Mouse (Mus musculus): Measurements from ENCODE around the gene Rasgef1b. TPM values are rescaled to one million over a fixed set of nuclear protein-coding genes. Genes with fewer than 3 reads are reported as not detected.

The Rasgef1b gene
- polyA plus RNA-seq, 1 experiment from 2014 or later, result 8.8 TPM

DNA sequence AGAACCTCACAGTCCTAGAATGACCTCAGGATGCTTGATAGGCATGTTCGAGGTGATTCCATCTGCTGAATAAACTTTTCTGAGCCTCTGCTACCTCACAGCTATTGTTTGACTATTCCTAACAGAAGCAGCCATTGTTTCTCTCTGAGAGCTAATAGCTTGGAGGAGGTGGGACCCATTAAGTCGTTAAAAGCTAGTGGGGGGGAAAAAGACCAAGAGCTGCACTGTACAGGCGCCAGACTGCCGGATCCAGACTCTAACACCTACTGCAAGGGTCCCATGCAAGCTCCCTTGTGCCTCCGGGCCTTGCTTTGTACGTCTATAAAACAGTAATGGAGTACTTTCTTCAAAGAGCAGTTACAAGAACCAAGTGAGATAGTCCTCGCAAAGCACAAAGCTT lies 176.2 kb downstream of the Rasgef1b start:
- Histone ChIP-seq H3K4me3 (ENCODE audit: low read length) (no peak overlapping the region), H3K9ac (ENCODE audit: low read depth, low read length) (no peak overlapping the region), H3K4me1 (ENCODE audit: control insufficient read depth, insufficient read depth, low read length) (no peaks in the 10 kb centered on the region), H3K27me3 (ENCODE audit: control insufficient read depth, insufficient read depth, low read length) (no peaks in the 10 kb centered on the region), H3K9me3 (ENCODE audit: control insufficient read depth, low read length) (no peaks in the 10 kb centered on the region), H3K27ac (ENCODE audit: low read depth, low read length) (no peak overlapping the region), H3K36me3 (ENCODE audit: control insufficient read depth, insufficient read depth, low read length) (no peaks in the 10 kb centered on the region), H3K4me2 (replicated peaks; ENCODE audit: low read depth, low read length) (no peak overlapping the region)
- no peak for ATAC-seq (ENCODE audit: low FRiP score, low TSS enrichment)
- 18% methylated on average over 7 of the region's 7 CpGs for WGBS

DNA sequence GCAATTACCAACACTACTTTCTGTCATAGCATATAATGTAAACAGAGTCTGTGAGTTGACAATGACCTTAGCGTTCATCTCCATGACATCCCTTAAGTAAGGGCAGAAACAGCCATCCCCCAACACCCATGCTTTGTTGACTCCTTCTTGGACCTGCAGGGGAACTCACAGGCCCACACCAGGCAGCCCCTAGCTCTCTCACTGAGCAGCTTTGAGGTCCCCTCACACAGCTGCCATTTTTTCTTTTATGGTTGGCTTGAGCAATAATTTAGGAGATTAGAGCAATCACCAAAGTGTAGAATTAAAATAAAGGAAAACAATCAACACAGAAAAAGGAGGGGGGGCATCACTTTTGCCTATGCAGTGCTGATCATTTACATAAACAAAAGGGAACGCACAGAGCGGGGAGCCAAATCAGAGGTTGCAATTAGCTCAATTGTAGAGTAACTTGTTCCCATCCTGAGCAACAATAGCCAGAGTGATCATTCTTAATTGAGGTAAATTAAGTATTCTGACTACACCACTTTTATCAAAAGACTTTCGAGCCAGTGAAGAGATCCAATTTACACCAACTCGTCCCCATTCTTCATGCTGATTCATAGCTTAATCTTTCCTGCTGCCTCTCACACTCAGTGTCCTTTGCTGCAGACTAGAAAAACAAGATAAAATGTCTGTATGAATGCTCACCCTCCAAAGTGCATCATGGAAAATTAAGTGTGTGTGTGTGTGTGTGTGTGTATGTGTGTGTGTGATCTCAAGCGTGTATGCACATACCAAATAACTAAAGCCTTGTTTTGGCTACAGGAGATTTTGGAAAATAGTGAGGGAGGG lies 184.0 kb downstream of the Rasgef1b start:
- Histone ChIP-seq H3K27ac (ENCODE audit: low read depth, low read length) (no peak overlapping the region), H3K36me3 (ENCODE audit: control insufficient read depth, insufficient read depth, low read length) (no peaks in the 10 kb centered on the region), H3K4me3 (ENCODE audit: low read length) (no peak overlapping the region), H3K4me1 (ENCODE audit: control insufficient read depth, insufficient read depth, low read length) (0 out of 2 replicates have a peak, but pooled peaks cover 2% of the 10 kb centered on the region), H3K27me3 (ENCODE audit: control insufficient read depth, insufficient read depth, low read length) (no peaks in the 10 kb centered on the region), H3K9ac (ENCODE audit: low read depth, low read length) (no peak overlapping the region), H3K4me2 (replicated peaks; ENCODE audit: low read depth, low read length) (no peak overlapping the region), H3K9me3 (ENCODE audit: control insufficient read depth, low read length) (no peaks in the 10 kb centered on the region)
- 73% methylated on average over 6 of the region's 6 CpGs for WGBS
- ATAC-seq (ENCODE audit: low FRiP score, low TSS enrichment), result no peak

DNA sequence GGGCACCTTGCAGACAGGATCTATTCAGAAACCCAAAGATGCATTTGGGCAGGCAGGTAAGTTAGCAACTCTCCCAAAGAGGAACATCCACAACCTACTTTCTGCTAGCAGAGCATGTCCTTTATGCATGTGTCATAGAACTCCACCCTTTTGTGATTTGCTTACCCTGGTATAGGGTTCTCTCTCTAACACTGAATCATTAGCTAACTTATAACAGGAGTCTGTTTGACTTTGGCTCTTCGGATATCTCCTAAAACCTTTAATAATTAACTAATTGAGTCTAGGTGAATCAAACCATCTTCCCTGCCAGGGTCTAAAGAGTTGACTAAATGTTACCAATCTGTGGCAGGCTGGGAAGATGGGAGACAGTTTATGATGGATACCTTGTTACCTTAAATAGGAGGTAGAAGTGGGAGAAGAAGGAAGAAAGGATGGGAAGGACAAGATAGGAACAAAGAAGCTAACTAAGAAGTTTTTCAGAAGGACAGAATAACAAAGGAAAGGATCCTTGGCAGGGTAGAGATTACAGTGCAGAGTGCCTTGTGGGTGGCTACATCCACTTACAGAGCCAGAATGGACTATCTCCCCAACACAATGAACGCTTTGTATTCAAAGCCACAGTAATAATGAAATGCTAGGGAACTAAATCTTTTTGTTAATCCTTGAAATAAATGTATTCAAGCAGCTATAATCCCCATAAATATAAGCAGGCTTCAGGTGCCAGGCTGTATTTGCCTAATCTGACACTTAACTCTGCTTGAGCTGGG lies 186.7 kb downstream of the Rasgef1b start:
- 86% methylated on average over 2 of the region's 2 CpGs for WGBS
- ATAC-seq (ENCODE audit: low FRiP score, low TSS enrichment), result no peak

DNA sequence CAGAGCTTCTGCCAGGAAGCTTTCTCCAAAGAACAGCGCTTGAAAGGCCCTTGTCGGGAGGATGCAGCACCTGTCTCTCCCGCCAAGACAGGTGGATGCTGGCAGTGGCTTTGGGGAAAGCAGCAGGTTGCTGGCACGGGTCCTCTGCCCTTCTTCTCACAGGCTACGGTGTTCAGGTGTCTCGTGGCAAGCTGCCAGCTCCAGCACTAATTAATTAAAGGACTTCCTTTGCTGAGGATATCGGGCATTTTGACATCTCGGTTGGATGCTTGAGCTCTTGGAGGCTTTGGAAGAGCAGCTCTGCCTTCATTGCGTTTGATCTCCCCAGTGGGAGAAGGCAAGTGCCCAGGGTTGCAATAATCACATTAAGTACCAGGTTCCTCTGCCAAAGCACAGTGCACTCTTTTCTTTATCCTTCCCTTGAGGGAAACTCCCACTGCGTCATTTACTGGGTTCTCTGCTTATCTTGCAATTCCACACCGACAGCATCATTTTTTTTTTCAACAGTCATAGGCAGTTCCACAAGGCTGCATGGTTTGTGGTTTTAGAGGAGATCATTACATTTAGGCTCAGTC lies 187.5 kb downstream of the Rasgef1b start:
- WGBS, result 44% methylated on average over 11 of the region's 11 CpGs
- no peak overlapping the region for H3K9ac ChIP-seq (ENCODE audit: low read depth, low read length)
- no peak overlapping the region for H3K4me2 ChIP-seq (replicated peaks; ENCODE audit: low read depth, low read length)
- H3K9me3 ChIP-seq (ENCODE audit: control insufficient read depth, low read length), result no peaks in the 10 kb centered on the region
- H3K36me3 ChIP-seq (ENCODE audit: control insufficient read depth, insufficient read depth, low read length), result no peaks in the 10 kb centered on the region
- ATAC-seq (ENCODE audit: low FRiP score, low TSS enrichment), result no peak
- 0 out of 2 replicates have a peak, but pooled peaks cover 2% of the 10 kb centered on the region for H3K4me1 ChIP-seq (ENCODE audit: control insufficient read depth, insufficient read depth, low read length)
- no peak overlapping the region for H3K27ac ChIP-seq (ENCODE audit: low read depth, low read length)
- H3K27me3 ChIP-seq (ENCODE audit: control insufficient read depth, insufficient read depth, low read length), result no peaks in the 10 kb centered on the region
- H3K4me3 ChIP-seq (ENCODE audit: low read length), result no peak overlapping the region

More for the DNA sequence above, 186.7 kb downstream of the Rasgef1b start:
- Histone ChIP-seq H3K9ac (ENCODE audit: low read depth, low read length) (no peak overlapping the region), H3K4me3 (ENCODE audit: low read length) (no peak overlapping the region), H3K27ac (ENCODE audit: low read depth, low read length) (no peak overlapping the region), H3K9me3 (ENCODE audit: control insufficient read depth, low read length) (no peaks in the 10 kb centered on the region), H3K4me2 (replicated peaks; ENCODE audit: low read depth, low read length) (no peak overlapping the region), H3K36me3 (ENCODE audit: control insufficient read depth, insufficient read depth, low read length) (no peaks in the 10 kb centered on the region), H3K27me3 (ENCODE audit: control insufficient read depth, insufficient read depth, low read length) (no peaks in the 10 kb centered on the region), H3K4me1 (ENCODE audit: control insufficient read depth, insufficient read depth, low read length) (0 out of 2 replicates have a peak, but pooled peaks cover 2% of the 10 kb centered on the region)

DNA sequence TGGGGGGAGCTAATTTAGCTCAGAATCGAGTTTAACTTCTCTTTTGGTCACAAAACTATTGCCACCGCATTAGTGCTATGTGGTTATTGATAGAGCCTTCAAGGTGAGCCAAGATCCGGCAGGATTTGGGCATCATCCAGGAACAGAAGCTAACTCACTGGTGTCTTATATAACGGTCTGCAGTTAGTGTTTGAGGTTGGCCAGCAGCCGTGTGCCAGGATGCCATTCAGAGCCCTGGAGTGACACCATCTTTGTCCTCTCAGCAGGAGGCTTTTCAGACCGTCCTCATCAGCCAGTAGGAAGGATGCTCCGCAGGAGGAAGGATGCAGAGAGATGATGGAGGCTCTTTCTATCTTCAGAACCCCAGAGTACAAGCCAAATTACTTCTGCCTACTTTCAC lies 195.4 kb downstream of the Rasgef1b start:
- Histone ChIP-seq H3K27me3 (ENCODE audit: control insufficient read depth, insufficient read depth, low read length) (no peaks in the 10 kb centered on the region), H3K36me3 (ENCODE audit: control insufficient read depth, insufficient read depth, low read length) (no peaks in the 10 kb centered on the region), H3K9ac (ENCODE audit: low read depth, low read length) (no peak overlapping the region), H3K4me2 (replicated peaks; ENCODE audit: low read depth, low read length) (no peak overlapping the region), H3K4me1 (ENCODE audit: control insufficient read depth, insufficient read depth, low read length) (no peaks in the 10 kb centered on the region), H3K4me3 (ENCODE audit: low read length) (no peak overlapping the region), H3K9me3 (ENCODE audit: control insufficient read depth, low read length) (no peaks in the 10 kb centered on the region), H3K27ac (ENCODE audit: low read depth, low read length) (no peak overlapping the region)
- ATAC-seq (ENCODE audit: low FRiP score, low TSS enrichment), result no peak
- WGBS, result 77% methylated on average over 7 of the region's 7 CpGs

DNA sequence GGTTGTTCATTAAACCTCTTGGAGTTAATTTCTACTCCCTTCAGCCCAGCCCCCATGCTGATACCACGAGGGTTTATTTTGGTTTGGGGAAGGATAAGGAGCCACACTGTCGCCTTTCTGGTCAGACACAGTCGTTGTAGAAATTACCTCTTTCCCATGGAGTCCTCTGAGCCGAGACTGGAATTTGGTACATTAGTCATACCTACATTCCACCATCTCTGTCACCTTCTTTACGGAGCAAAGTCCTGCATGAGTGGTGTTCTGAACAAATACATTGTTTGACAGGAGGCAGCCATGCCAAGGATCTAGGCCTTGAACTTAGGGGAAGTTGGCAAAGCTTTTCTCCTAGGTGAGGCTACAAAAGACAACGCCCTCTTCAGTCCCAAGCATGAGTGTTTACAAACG lies 202.1 kb downstream of the Rasgef1b start:
- Histone ChIP-seq H3K27me3 (ENCODE audit: control insufficient read depth, insufficient read depth, low read length) (no peaks in the 10 kb centered on the region), H3K4me2 (replicated peaks; ENCODE audit: low read depth, low read length) (no peak overlapping the region), H3K9ac (ENCODE audit: low read depth, low read length) (no peak overlapping the region), H3K4me3 (ENCODE audit: low read length) (no peak overlapping the region), H3K4me1 (ENCODE audit: control insufficient read depth, insufficient read depth, low read length) (no peaks in the 10 kb centered on the region), H3K36me3 (ENCODE audit: control insufficient read depth, insufficient read depth, low read length) (no peaks in the 10 kb centered on the region), H3K9me3 (ENCODE audit: control insufficient read depth, low read length) (no peaks in the 10 kb centered on the region), H3K27ac (ENCODE audit: low read depth, low read length) (no peak overlapping the region)
- WGBS, result 64% methylated on average over 7 of the region's 7 CpGs
- ATAC-seq (ENCODE audit: low FRiP score, low TSS enrichment), result no peak

DNA sequence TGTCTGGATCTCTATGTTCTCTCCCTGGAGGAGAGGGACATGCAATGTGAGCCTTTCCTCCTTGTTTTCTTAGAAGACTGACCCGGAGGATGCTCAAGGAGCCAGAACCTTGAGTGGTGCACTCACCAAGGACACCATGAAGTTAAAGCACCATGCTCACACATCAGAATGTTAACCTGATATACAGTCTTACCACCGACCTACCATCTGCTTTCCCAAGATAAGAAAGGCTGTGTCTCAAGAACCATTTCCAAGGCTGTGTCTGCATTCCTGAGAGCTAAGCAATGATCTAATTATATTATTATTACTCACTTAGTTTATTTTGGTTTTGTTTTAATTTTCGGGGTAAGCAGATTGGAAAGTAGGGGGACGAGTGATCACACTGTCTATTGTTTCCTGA lies 203.2 kb downstream of the Rasgef1b start:
- Histone ChIP-seq H3K9ac (ENCODE audit: low read depth, low read length) (no peak overlapping the region), H3K4me1 (ENCODE audit: control insufficient read depth, insufficient read depth, low read length) (no peaks in the 10 kb centered on the region), H3K9me3 (ENCODE audit: control insufficient read depth, low read length) (no peaks in the 10 kb centered on the region), H3K27me3 (ENCODE audit: control insufficient read depth, insufficient read depth, low read length) (no peaks in the 10 kb centered on the region), H3K36me3 (ENCODE audit: control insufficient read depth, insufficient read depth, low read length) (no peaks in the 10 kb centered on the region), H3K4me3 (ENCODE audit: low read length) (no peak overlapping the region), H3K4me2 (replicated peaks; ENCODE audit: low read depth, low read length) (no peak overlapping the region), H3K27ac (ENCODE audit: low read depth, low read length) (no peak overlapping the region)
- ATAC-seq (ENCODE audit: low FRiP score, low TSS enrichment), result no peak
- 74% methylated on average over 4 of the region's 4 CpGs for WGBS

DNA sequence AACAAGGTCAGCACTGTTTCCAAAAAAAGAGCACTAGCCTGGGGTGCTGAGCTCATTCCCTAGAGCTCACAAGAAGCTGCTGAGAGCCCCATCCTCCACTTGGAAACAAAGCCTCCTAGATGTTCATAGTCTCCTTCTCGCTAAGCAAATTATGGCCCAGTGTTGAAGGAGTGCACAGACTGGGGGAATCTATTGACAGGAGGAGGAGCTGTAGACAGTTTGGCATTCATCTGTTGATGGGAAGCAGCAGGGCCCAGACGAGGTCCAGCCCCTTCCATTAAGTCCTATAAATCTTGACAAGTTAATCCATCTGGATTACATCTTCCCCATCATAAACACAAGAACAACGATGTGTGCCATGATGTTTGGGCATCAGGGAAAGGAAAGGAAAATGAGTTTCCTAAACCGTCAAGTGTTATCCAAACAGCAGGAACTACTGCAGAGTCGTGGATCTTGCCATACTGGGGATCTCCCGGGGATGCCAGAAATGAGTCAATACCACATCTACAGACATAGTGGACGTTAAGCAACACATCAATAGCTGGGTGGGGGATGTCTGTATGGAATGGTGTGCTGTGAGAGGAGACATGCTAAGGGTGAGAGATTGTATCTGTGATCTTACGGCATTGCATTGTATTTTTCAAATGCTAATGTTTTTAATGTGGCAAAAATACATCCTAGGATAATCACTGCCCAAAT lies 206.1 kb downstream of the Rasgef1b start:
- H3K4me2 ChIP-seq (replicated peaks; ENCODE audit: low read depth, low read length), result no peak overlapping the region
- H3K36me3 ChIP-seq (ENCODE audit: control insufficient read depth, insufficient read depth, low read length), result no peaks in the 10 kb centered on the region
- H3K9me3 ChIP-seq (ENCODE audit: control insufficient read depth, low read length), result no peaks in the 10 kb centered on the region
- no peak overlapping the region for H3K9ac ChIP-seq (ENCODE audit: low read depth, low read length)
- no peak for ATAC-seq (ENCODE audit: low FRiP score, low TSS enrichment)
- H3K4me1 ChIP-seq (ENCODE audit: control insufficient read depth, insufficient read depth, low read length), result no peaks in the 10 kb centered on the region
- no peaks in the 10 kb centered on the region for H3K27me3 ChIP-seq (ENCODE audit: control insufficient read depth, insufficient read depth, low read length)
- 47% methylated on average over 8 of the region's 8 CpGs for WGBS
- no peak overlapping the region for H3K4me3 ChIP-seq (ENCODE audit: low read length)
- no peak overlapping the region for H3K27ac ChIP-seq (ENCODE audit: low read depth, low read length)

Data from kidney, embryonic 14.5 days (tissue).